Mouse (Mus musculus) CH12.LX (cell line): ENCODE results near the gene Tsks. TPM values are rescaled to one million over a fixed set of nuclear protein-coding genes. Genes with fewer than 3 reads are reported as not detected.
A peak's percentile ranks its signal among the peaks of the same experiment; 100 is the strongest.

ENCODE experiments used
- DNase-seq: peaks from one replicate; pipeline ENCODE4 v3.0.0-alpha.2; 2013; ENCODE audit errors: extremely low read depth
- H3K27ac ChIP-seq: 2 replicates; pipeline ENCODE4 v1.5.1; 2012; ENCODE audit warnings: low read depth, mild to moderate bottlenecking, control low read depth, moderate library complexity; ENCODE audit not compliant: insufficient read depth
- H3K27me3 ChIP-seq: replicated peaks from 2 replicates; pipeline ENCODE3; 2012; ENCODE audit warnings: inconsistent platforms
- H3K36me3 ChIP-seq, 2 experiments: replicated peaks in 1 of 2; 2 replicates each; pipeline versions ENCODE3 to v1.6.1; 2012; ENCODE audit warnings: inconsistent platforms in 1 of 2, low read length in 1 of 2, mild to moderate bottlenecking in 1 of 2, mixed read lengths in 1 of 2, moderate library complexity in 1 of 2; ENCODE audit not compliant: control insufficient read depth in 1 of 2, insufficient read depth in 1 of 2
- H3K4me1 ChIP-seq, 2 experiments: 2 replicates each; pipeline ENCODE4 v1.6.1; 2012; ENCODE audit warnings: inconsistent platforms in 1 of 2, moderate library complexity in 1 of 2; ENCODE audit not compliant: insufficient read depth in 2 of 2, control insufficient read depth in 1 of 2
- H3K4me2 ChIP-seq: 2 replicates; pipeline ENCODE4 v1.6.1; 2012; ENCODE audit warnings: low read depth, mild to moderate bottlenecking, control low read depth; ENCODE audit not compliant: poor library complexity, insufficient read depth, severe bottlenecking
- H3K4me3 ChIP-seq, 3 experiments: fragments of 150-350 bp in 1 of 3; sonication (generic) in 1 of 3; replicated peaks in 1 of 3; 2 replicates each; pipeline versions ENCODE3 to v1.5.1; 2011 to 2012; ENCODE audit warnings: low read depth in 2 of 3, low read length in 2 of 3, mild to moderate bottlenecking in 2 of 3, moderate library complexity in 2 of 3, control low read depth in 1 of 3, improper control_type of control experiment in 1 of 3, inconsistent platforms in 1 of 3, mixed read lengths in 1 of 3; ENCODE audit not compliant: poor library complexity in 1 of 3
- H3K79me2 ChIP-seq: replicated peaks from 2 replicates; pipeline ENCODE4 v1.6.1; 2012; ENCODE audit warnings: mild to moderate bottlenecking, moderate library complexity; ENCODE audit not compliant: control insufficient read depth, poor library complexity, insufficient read depth, severe bottlenecking; ENCODE audit errors: extremely low read depth
- H3K9ac ChIP-seq: 2 replicates; pipeline ENCODE4 v1.6.1; 2012; ENCODE audit warnings: low read depth, mild to moderate bottlenecking, control low read depth, moderate library complexity; ENCODE audit not compliant: insufficient read depth
- H3K9me3 ChIP-seq: replicated peaks from 2 replicates; pipeline ENCODE3; 2012; ENCODE audit warnings: low read length, inconsistent platforms, mixed read lengths
- BHLHE40 ChIP-seq: IDR thresholded peaks from 2 replicates; pipeline ENCODE4 v1.6.1; 2011; ENCODE audit warnings: mild to moderate bottlenecking, low read depth, low read length, improper control_type of control experiment
- CHD1 ChIP-seq: IDR thresholded peaks from 2 replicates; pipeline ENCODE4 v1.6.1; 2012; ENCODE audit warnings: low read depth, low read length, improper control_type of control experiment, inconsistent platforms
- CHD2 ChIP-seq: IDR thresholded peaks from 2 replicates; pipeline ENCODE4 v1.6.1; 2011; ENCODE audit warnings: low read length, improper control_type of control experiment
- CTCF ChIP-seq, 2 experiments: IDR thresholded peaks in 1 of 2; conservative IDR thresholded peaks in 1 of 2; 2 replicates each; pipeline ENCODE4 v1.5.1; 2011 to 2012; ENCODE audit warnings: low read depth in 2 of 2, low read length in 2 of 2, improper control_type of control experiment in 1 of 2, inconsistent platforms in 1 of 2, mild to moderate bottlenecking in 1 of 2, moderate library complexity in 1 of 2
- E2F4 ChIP-seq: IDR thresholded peaks from 2 replicates; pipeline ENCODE4 v1.6.1; 2011; ENCODE audit warnings: low read depth, low read length, improper control_type of control experiment; ENCODE audit not compliant: insufficient replicate concordance
- ELF1 ChIP-seq: IDR thresholded peaks from 2 replicates; pipeline ENCODE4 v1.6.1; 2014; ENCODE audit warnings: low read depth, mild to moderate bottlenecking, inconsistent platforms, low read length, improper control_type of control experiment
- EP300 ChIP-seq: IDR thresholded peaks from 2 replicates; pipeline ENCODE4 v1.6.1; 2011; ENCODE audit warnings: low read length, improper control_type of control experiment
- ETS1 ChIP-seq: conservative IDR thresholded peaks from 2 replicates; pipeline ENCODE4 v1.6.1; 2012; ENCODE audit warnings: low read depth, mild to moderate bottlenecking, inconsistent platforms, low read length, improper control_type of control experiment, moderate library complexity
- IRF4 ChIP-seq: IDR thresholded peaks from 2 replicates; pipeline ENCODE4 v1.6.1; 2014; ENCODE audit warnings: low read depth, mild to moderate bottlenecking, inconsistent platforms, low read length, improper control_type of control experiment
- JUN ChIP-seq: IDR thresholded peaks from 2 replicates; pipeline ENCODE4 v1.6.1; 2011; ENCODE audit warnings: low read depth, mild to moderate bottlenecking, low read length, improper control_type of control experiment, moderate library complexity; ENCODE audit not compliant: insufficient read depth
- KAT2A ChIP-seq: IDR thresholded peaks from 2 replicates; pipeline ENCODE4 v1.6.1; 2012; ENCODE audit warnings: low read length, improper control_type of control experiment, inconsistent platforms; ENCODE audit not compliant: insufficient replicate concordance
- MAFK ChIP-seq: IDR thresholded peaks from 2 replicates; pipeline ENCODE4 v1.6.1; 2011; ENCODE audit warnings: low read length, improper control_type of control experiment; ENCODE audit not compliant: insufficient replicate concordance
- MAZ ChIP-seq: IDR thresholded peaks from 2 replicates; pipeline ENCODE4 v1.6.1; 2012; ENCODE audit warnings: low read depth, mild to moderate bottlenecking, inconsistent platforms, low read length, improper control_type of control experiment, moderate library complexity
- MEF2A ChIP-seq: IDR thresholded peaks from 2 replicates; pipeline ENCODE4 v1.6.1; 2014; ENCODE audit warnings: low read depth, mild to moderate bottlenecking, inconsistent platforms, low read length, improper control_type of control experiment, borderline replicate concordance
- MXI1 ChIP-seq: IDR thresholded peaks from 2 replicates; pipeline ENCODE4 v1.6.1; 2011; ENCODE audit warnings: mild to moderate bottlenecking, low read depth, low read length, improper control_type of control experiment
- NELFE ChIP-seq: IDR thresholded peaks from 2 replicates; pipeline ENCODE4 v1.6.1; 2011; ENCODE audit warnings: low read depth, low read length, improper control_type of control experiment
- NRF1 ChIP-seq: IDR thresholded peaks from 2 replicates; pipeline ENCODE4 v1.6.1; 2014; ENCODE audit warnings: low read depth, mild to moderate bottlenecking, inconsistent platforms, low read length, improper control_type of control experiment, moderate library complexity
- PAX5 ChIP-seq: IDR thresholded peaks from 2 replicates; pipeline ENCODE4 v1.6.1; 2012; ENCODE audit warnings: low read length, inconsistent platforms, mixed read lengths
- POLR2A ChIP-seq: IDR thresholded peaks from 2 replicates; pipeline ENCODE4 v1.6.1; 2011; ENCODE audit warnings: low read depth, mild to moderate bottlenecking, improper control_type of control experiment, low read length
- POLR2AphosphoS2 ChIP-seq: IDR thresholded peaks from 2 replicates; pipeline ENCODE4 v1.6.1; 2011; ENCODE audit warnings: low read depth, low read length, improper control_type of control experiment
- RAD21 ChIP-seq: IDR thresholded peaks from 2 replicates; pipeline ENCODE4 v1.6.1; 2011; ENCODE audit warnings: low read depth, mild to moderate bottlenecking, low read length, improper control_type of control experiment, moderate library complexity
- SIN3A ChIP-seq: IDR thresholded peaks from 2 replicates; pipeline ENCODE4 v1.6.1; 2012; ENCODE audit warnings: low read length, improper control_type of control experiment, inconsistent platforms
- SMC3 ChIP-seq: IDR thresholded peaks from 2 replicates; pipeline ENCODE4 v1.6.1; 2011; ENCODE audit warnings: low read depth, low read length, improper control_type of control experiment
- TBP ChIP-seq: conservative IDR thresholded peaks from 2 replicates; pipeline ENCODE4 v1.6.1; 2011; ENCODE audit warnings: low read depth, low read length, improper control_type of control experiment
- TCF12 ChIP-seq: IDR thresholded peaks from 2 replicates; pipeline ENCODE4 v1.6.1; 2014; ENCODE audit warnings: low read depth, mild to moderate bottlenecking, inconsistent platforms, low read length, improper control_type of control experiment
- UBTF ChIP-seq: IDR thresholded peaks from 2 replicates; pipeline ENCODE4 v1.6.1; 2012; ENCODE audit warnings: low read depth, mild to moderate bottlenecking, inconsistent platforms, low read length, improper control_type of control experiment, moderate library complexity
- USF2 ChIP-seq: conservative IDR thresholded peaks from 2 replicates; pipeline ENCODE4 v1.6.1; 2011; ENCODE audit warnings: low read depth, low read length, improper control_type of control experiment
- ZC3H11A ChIP-seq: IDR thresholded peaks from 2 replicates; pipeline ENCODE4 v1.6.1; 2012; ENCODE audit warnings: low read depth, mild to moderate bottlenecking, inconsistent platforms, low read length, improper control_type of control experiment
- ZKSCAN1 ChIP-seq: IDR thresholded peaks from 2 replicates; pipeline ENCODE4 v1.6.1; 2012; ENCODE audit warnings: low read depth, inconsistent platforms, low read length, improper control_type of control experiment, borderline replicate concordance
- ZMIZ1 ChIP-seq: IDR thresholded peaks from 2 replicates; pipeline ENCODE4 v1.6.1; 2012; ENCODE audit warnings: low read depth, mild to moderate bottlenecking, inconsistent platforms, low read length, improper control_type of control experiment
- ZNF384 ChIP-seq: IDR thresholded peaks from 2 replicates; pipeline ENCODE4 v1.6.1; 2012; ENCODE audit warnings: low read depth, low read length, improper control_type of control experiment, inconsistent platforms
- dilution Hi-C: fragments of 300-500 bp; cut with MboI; formaldehyde crosslinking; loops from 2 replicates; pipeline ENCODE4 v1.14.3; 2020; ENCODE audit warnings: low sequenced_read_pairs; ENCODE audit not compliant: extremely low pct_unique_long_range_greater_than_20kb, extremely low pct_ligation_motif_present
- in situ Hi-C: fragments of 300-500 bp; cut with MboI; formaldehyde crosslinking; loops from 3 replicates; pipeline ENCODE4 v1.14.3; 2019; ENCODE audit warnings: low sequenced_read_pairs, low pct_ligation_motif_present, low pct_unique_long_range_greater_than_20kb, mixed read lengths
- polyA plus RNA-seq: library from polyadenylated mRNA; unstranded; fragments of >175 nt; gene quantifications from 2 replicates; pipeline ENCODE4 v1.2.1, GENCODE M21; 2012; ENCODE audit warnings: low read depth; ENCODE audit not compliant: insufficient read length
- total RNA-seq, 2 experiments: library from RNA; depleted of rRNA; stranded (reverse); fragments of 300-350 nt in 1 of 2; fragments of >200 nt in 1 of 2; gene quantifications; 2 replicates each; pipeline ENCODE4 v1.2.3; 2012 to 2014

Tsks gene
- total and polyA plus RNA-seq, 3 experiments = not detected

- no peaks in the 10 kb centered on the region for H3K9me3 ChIP-seq
- H3K4me2 ChIP-seq = no peak overlapping the region
- no peaks in the 10 kb centered on the region for H3K79me2 ChIP-seq
- TF ChIP-seq IRF4 (no peak), JUN (no peak), E2F4 (no peak), ZNF384 (no peak), POLR2A (no peak), RAD21 (no peak), CTCF (conservative IDR thresholded peaks at IDR 0.05 in 1 of 2, IDR thresholded peaks at IDR 0.05 in 1 of 2; ENCODE audit: low read depth in 2 of 2, low read length in 2 of 2) (no peak), NRF1 (no peak), ZC3H11A (no peak), CHD1 (no peak), TBP (no peak), CHD2 (no peak), ZKSCAN1 (no peak)
- no peak overlapping the region for H3K27ac ChIP-seq
- H3K36me3 ChIP-seq = peaks cover 0 to 52% of the 10 kb centered on the region in 2 experiments
- no peak overlapping the region for H3K4me3 ChIP-seq
- H3K9ac ChIP-seq = no peak overlapping the region
- dilution Hi-C loops = no loop called here
- peaks cover 14 to 25% of the 10 kb centered on the region in 2 experiments for H3K4me1 ChIP-seq
- no peaks in the 10 kb centered on the region for H3K27me3 ChIP-seq
- in situ Hi-C loops = no loop called here
- DNase-seq = no peak
These were observed 23.6 kb downstream of the Tsks start for GRCm38 (mm10) chr7:44966638-44967037.

GRCm38 (mm10) chr7:44970231-44970691 lies 27.3 kb downstream of the Tsks start:
- Histone ChIP-seq H3K27ac (peak overlapping the region; percentile 65), H3K79me2 (no peaks in the 10 kb centered on the region), H3K27me3 (no peaks in the 10 kb centered on the region), H3K9ac (peak overlapping the region; percentile 22; the same call in 1 of the 2 replicates), H3K36me3 (peaks cover 0 to 33% of the 10 kb centered on the region in 2 experiments), H3K9me3 (no peaks in the 10 kb centered on the region), H3K4me3 (peak overlapping the region; percentile 52 to 62 (median 56)), H3K4me1 (peaks cover 7 to 25% of the 10 kb centered on the region in 2 experiments; a peak in 3 of 4 replicates), H3K4me2 (peak overlapping the region; percentile 86)
- in situ Hi-C loops (no loop called here), dilution Hi-C loops (no loop called here)
- DNase-seq = peak; percentile 93
- TF ChIP-seq MXI1 (0 out of 2 replicates have a peak, but pooled peaks have one; percentile 46), NELFE (peak; percentile 20; the same call in 1 of the 2 replicates), ELF1 (no peak), ZMIZ1 (peak; percentile 72), EP300 (no peak), CHD2 (peak; percentile 87), KAT2A (no peak), CHD1 (no peak), PAX5 (no peak), SIN3A (no peak; the same call in 1 of the 2 replicates), USF2 (no peak), MAFK (no peak), ZKSCAN1 (no peak), CTCF (conservative IDR thresholded peaks at IDR 0.05 in 1 of 2, IDR thresholded peaks at IDR 0.05 in 1 of 2; ENCODE audit: low read depth in 2 of 2, low read length in 2 of 2) (no peak), ETS1 (no peak), MAZ (no peak), TCF12 (0 out of 2 replicates have a peak, but pooled peaks have one; percentile 28), UBTF (no peak), POLR2AphosphoS2 (no peak), IRF4 (no peak), ZNF384 (no peak), BHLHE40 (0 out of 2 replicates have a peak, but pooled peaks have one; percentile 18), JUN (no peak), SMC3 (no peak), MEF2A (no peak), TBP (no peak)
